Mouse (Mus musculus) fat pad, adult 2 months (tissue): ENCODE measurements around the gene Pglyrp3.
"Not testable (repeated sequence)": the region's sequence is repeated elsewhere in the genome, so short reads cannot be mapped to it uniquely, and the experiment has no call there.

Source experiments
- DNase-seq: peaks from one replicate; pipeline ENCODE4 v3.0.0-alpha.2; 2011; ENCODE audit warnings: low read depth, low spot score; ENCODE audit errors: extremely low read depth

Pglyrp3 gene

DNA sequence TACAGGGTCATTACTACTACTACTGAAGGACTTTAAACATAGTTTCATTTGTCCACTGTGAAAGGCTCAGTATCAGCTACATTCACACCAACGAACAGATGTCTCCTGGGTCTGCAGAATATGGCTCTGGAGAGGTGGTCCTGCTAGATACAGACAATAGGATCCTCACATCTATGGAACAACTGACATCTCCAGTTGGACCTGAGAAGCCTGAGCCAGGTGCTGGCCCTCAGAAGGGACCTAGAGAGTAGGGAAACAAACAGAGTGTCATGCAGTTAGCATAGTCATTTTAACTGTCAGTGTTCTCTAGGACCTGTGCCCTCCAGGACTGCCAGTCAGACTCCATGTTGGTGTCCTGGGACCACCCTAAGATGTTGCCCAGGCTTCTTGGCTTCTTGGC is at the start of gene Pglyrp3:
TSS of gene Pglyrp3 (plus strand) at position 301 of the 400 bp plus-strand sequence.
- no peak for DNase-seq

- DNase-seq: no peak
Observed at GRCm38 (mm10) chr3:92011001-92011400, 3.4 kb upstream of the Pglyrp3 start.

DNA sequence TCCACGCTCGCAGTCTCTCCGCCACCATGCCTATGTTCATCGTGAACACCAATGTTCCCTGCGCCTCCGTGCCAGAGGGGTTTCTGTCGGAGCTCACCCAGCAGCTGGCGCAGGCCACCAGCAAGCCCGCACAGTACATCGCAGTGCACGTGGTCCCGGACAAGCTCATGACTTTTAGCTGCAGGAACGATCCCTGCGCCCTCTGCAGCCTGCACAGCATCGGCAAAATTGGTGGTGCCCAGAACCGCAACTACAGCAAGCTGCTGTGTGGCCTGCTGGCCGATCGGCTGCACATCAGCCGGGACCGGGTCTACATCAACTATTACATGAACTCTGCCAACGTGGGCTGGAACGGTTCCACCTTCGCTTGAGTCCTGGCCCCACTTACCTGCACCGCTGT is 10.2 kb downstream of the Pglyrp3 start:
- not testable (repeated sequence) for DNase-seq

- no peak for DNase-seq
Observed at GRCm38 (mm10) chr3:92033203-92033602, 18.8 kb downstream of the Pglyrp3 start.

GRCm38 (mm10) chr3:92033892-92034291 is 19.5 kb downstream of the Pglyrp3 start:
- DNase-seq: no peak

- DNase-seq: no peak
Observed at GRCm38 (mm10) chr3:92050382-92051054, 36.1 kb downstream of the Pglyrp3 start.

DNA sequence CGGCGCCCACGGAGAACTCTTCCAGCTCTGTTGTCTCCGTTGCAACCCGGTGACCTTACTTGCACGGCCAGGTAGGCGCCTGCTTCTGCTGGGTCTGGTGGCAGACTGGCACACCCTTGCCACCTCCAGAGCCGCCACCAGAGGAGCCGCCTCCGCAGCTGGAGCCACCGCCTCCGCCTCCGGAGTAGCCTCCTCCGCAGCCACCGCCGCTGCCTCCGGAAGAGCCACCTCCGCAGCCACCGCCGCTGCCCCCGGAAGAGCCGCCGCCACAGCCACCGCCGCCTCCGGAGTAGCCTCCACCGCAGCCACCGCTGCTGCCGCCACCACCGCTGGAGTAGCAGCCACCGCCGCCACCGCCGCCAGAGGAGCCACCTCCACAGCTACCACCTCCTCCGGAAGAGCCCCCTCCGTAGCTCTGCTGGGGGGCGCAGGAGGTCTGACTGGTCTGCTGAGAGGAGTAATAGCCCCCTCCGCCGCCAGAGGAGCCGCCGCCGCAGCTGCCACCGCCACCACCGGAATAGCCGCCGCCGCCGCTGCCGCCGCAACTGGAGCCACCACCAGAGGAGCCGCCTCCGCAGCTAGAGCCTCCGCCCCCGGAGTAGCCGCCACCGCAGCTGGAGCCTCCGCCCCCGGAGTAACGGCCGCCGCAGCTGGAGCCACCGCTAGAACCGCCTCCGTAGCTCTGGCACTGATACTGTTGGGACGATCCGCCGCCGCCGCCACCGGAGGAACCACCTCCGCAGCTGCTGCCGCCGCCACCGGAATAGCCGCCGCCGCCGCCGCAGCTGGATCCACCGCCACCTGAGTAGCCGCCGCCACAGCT is 66.3 kb downstream of the Pglyrp3 start:
- no peak for DNase-seq
